Mouse (Mus musculus): ENCODE measurements around the gene Zcchc2.

Gene Zcchc2

DNA sequence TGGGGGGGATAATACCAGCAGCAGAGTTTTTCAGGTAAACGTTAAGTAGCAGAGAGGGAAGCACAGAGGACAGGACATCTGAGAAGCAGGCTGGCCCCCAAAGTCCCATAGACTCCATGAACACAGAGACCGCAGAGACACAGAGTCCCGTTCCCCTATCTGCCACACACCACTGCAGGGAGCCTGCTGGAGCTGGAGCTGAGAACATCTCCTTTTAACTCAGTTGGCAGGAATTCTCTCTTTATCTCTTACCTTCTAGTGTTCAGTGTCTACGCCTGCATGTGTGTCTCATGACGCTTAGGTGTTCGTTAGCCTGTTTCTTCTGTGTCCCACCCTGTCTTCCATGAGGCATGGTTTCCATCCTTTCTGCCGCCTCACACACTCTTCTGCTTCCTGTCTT lies 83.0 kb downstream of the Zcchc2 start:
- no peak for DNase-seq (ENCODE audit: low read depth, low spot score)

GRCm38 (mm10) chr1:106074141-106074540 lies 83.9 kb downstream of the Zcchc2 start:
- no peak for DNase-seq (ENCODE audit: low read depth, low spot score)

DNA sequence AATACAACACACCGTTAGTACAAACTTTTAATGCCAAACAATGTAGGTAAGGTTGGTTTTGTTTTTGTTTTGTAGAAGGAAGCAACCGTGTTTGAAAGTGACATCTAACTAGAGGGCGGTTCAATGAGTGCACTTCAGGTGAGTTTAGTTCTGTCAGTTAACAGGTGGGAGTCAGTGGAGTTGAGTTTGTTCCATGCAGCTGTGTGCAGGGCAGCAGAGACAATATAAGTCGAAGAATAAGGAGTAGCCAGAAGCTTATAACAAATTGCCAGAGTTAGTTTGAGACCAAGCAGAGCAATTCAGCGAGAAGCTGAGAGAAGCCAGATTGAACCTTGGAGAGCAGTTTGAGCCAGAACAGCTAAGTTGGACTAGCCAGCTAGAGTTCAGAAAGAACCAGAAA lies 84.5 kb downstream of the Zcchc2 start:
- DNase-seq (ENCODE audit: low read depth, low spot score) = no peak

DNA sequence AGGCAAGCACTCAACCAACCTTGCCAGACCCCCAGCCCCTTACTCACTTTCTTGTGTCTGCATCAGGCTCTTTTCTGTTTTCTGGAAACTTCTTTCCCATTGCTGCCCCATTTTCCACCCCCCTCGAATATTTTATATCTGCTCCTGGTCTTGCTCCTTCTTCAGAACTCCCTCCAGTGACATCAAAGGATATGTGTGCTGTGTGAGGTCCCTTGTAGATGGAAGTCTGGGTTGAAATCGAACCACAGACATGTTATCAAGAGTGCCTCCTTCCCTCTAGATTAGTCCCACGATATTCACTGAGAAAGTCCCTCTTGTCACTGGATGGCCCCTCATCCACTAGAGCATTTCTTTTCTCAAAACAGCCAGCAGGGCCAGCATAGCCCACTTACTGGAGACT lies 86.4 kb downstream of the Zcchc2 start:
- DNase-seq (ENCODE audit: low read depth, low spot score) = no peak

GRCm38 (mm10) chr1:106077166-106077565 lies 87.0 kb downstream of the Zcchc2 start:
- DNase-seq (ENCODE audit: low read depth, low spot score) = no peak

All from embryo, embryonic 11.5 days (tissue).